Mouse (Mus musculus) hindbrain, embryonic 10.5 days (tissue): Measurements from ENCODE around the gene Dnajb12. TPM values are rescaled to one million over a fixed set of nuclear protein-coding genes. Genes with fewer than 3 reads are reported as not detected.
"Not testable (repeated sequence)": the region's sequence is repeated elsewhere in the genome, so short reads cannot be mapped to it uniquely, and the experiment has no call there.

Experiments
- DNase-seq: peaks from one replicate; pipeline ENCODE4 v3.0.0-alpha.2; 2017; ENCODE audit warnings: low spot score
- H3K27ac ChIP-seq: fragments of 300-500 bp; sonication (generic); 2 replicates; pipeline ENCODE4 v1.5.1; 2016; ENCODE audit warnings: mild to moderate bottlenecking, moderate library complexity
- H3K27me3 ChIP-seq: fragments of 300-500 bp; sonication (generic); 2 replicates; pipeline ENCODE4 v1.6.1; 2016; ENCODE audit warnings: mild to moderate bottlenecking; ENCODE audit not compliant: poor library complexity, insufficient read depth, severe bottlenecking
- H3K36me3 ChIP-seq: fragments of 300-500 bp; sonication (generic); 2 replicates; pipeline ENCODE4 v1.6.1; 2016; ENCODE audit warnings: mild to moderate bottlenecking, moderate library complexity
- H3K4me1 ChIP-seq: fragments of 300-500 bp; sonication (generic); replicated peaks from 2 replicates; pipeline ENCODE4 v1.6.1; 2016; ENCODE audit warnings: mild to moderate bottlenecking
- H3K4me3 ChIP-seq: fragments of 300-500 bp; sonication (generic); 2 replicates; pipeline ENCODE4 v1.5.1; 2016; ENCODE audit warnings: mild to moderate bottlenecking, moderate library complexity
- H3K9me3 ChIP-seq: fragments of 300-500 bp; sonication (generic); 2 replicates; pipeline ENCODE4 v1.6.1; 2016; ENCODE audit warnings: mild to moderate bottlenecking, moderate library complexity
- WGBS: fragments of 180-500 bp; shearing (Covaris S2); methylation state at CpG from one replicate; pipeline ENCODE4 v1.1.7; 2016; 5-methylcytosine and 5-hydroxymethylcytosine counted together
- polyA plus RNA-seq: library from polyadenylated mRNA; unstranded; fragments of >200 nt; fragmentation: Nextera tagmentation; extraction: Ambion mirVana; gene quantifications from 2 replicates; pipeline ENCODE4 v1.2.1, GENCODE M21; 2016

Gene Dnajb12
- polyA plus RNA-seq, 1 experiment from 2014 or later, result 31.5 TPM

GRCm38 (mm10) chr10:59857157-59857556, 22.2 kb upstream of the Dnajb12 start:
- Histone ChIP-seq H3K9me3 (no peaks in the 10 kb centered on the region), H3K36me3 (no peaks in the 10 kb centered on the region), H3K27ac (no peak overlapping the region), H3K4me3 (no peak overlapping the region), H3K4me1 (peaks cover 18% of the 10 kb centered on the region), H3K27me3 (no peaks in the 10 kb centered on the region)
- WGBS, result 88% methylated on average over 5 of the region's 5 CpGs
- DNase-seq, result no peak

GRCm38 (mm10) chr10:59860684-59861083, 18.7 kb upstream of the Dnajb12 start:
- Histone ChIP-seq H3K27ac (no peak overlapping the region), H3K4me3 (no peak overlapping the region), H3K4me1 (peaks cover 43% of the 10 kb centered on the region), H3K9me3 (no peaks in the 10 kb centered on the region), H3K27me3 (no peaks in the 10 kb centered on the region), H3K36me3 (0 out of 2 replicates have a peak, but pooled peaks cover 4% of the 10 kb centered on the region)
- DNase-seq, result no peak
- WGBS, result 88% methylated on average over 9 of the region's 9 CpGs

- WGBS, result 89% methylated on average over 10 of the region's 10 CpGs
- Histone ChIP-seq H3K27me3 (no peaks in the 10 kb centered on the region), H3K36me3 (0 out of 2 replicates have a peak, but pooled peaks cover 4% of the 10 kb centered on the region), H3K9me3 (no peaks in the 10 kb centered on the region), H3K27ac (no peak overlapping the region), H3K4me1 (peaks cover 43% of the 10 kb centered on the region), H3K4me3 (no peak overlapping the region)
- DNase-seq, result no peak
These were observed 18.2 kb upstream of the Dnajb12 start for GRCm38 (mm10) chr10:59861201-59861600.

GRCm38 (mm10) chr10:59862816-59863440, 16.4 kb upstream of the Dnajb12 start:
- Histone ChIP-seq H3K4me1 (peaks cover 41% of the 10 kb centered on the region), H3K27me3 (no peaks in the 10 kb centered on the region), H3K36me3 (0 out of 2 replicates have a peak, but pooled peaks cover 4% of the 10 kb centered on the region), H3K4me3 (no peak overlapping the region), H3K9me3 (no peaks in the 10 kb centered on the region), H3K27ac (no peak overlapping the region)
- WGBS, result 82% methylated on average over 6 of the region's 6 CpGs
- DNase-seq, result no peak

GRCm38 (mm10) chr10:59863620-59864019, 15.7 kb upstream of the Dnajb12 start:
- peak overlapping the region; percentile 43; the same call in 1 of the 2 replicates for H3K27ac ChIP-seq

GRCm38 (mm10) chr10:59864232-59864875, 15.0 kb upstream of the Dnajb12 start:
- Histone ChIP-seq H3K36me3 (0 out of 2 replicates have a peak, but pooled peaks cover 4% of the 10 kb centered on the region), H3K27me3 (no peaks in the 10 kb centered on the region), H3K9me3 (no peaks in the 10 kb centered on the region), H3K27ac (peak overlapping the region; percentile 74), H3K4me1 (peaks cover 35% of the 10 kb centered on the region), H3K4me3 (no peak overlapping the region)
- WGBS, result 62% methylated on average over 19 of the region's 19 CpGs
- peak; percentile 20 for DNase-seq

More at GRCm38 (mm10) chr10:59863620-59864019, 15.7 kb upstream of the Dnajb12 start:
- WGBS, result 47% methylated on average over 4 of the region's 4 CpGs
- 0 out of 2 replicates have a peak, but pooled peaks cover 4% of the 10 kb centered on the region for H3K36me3 ChIP-seq
- no peaks in the 10 kb centered on the region for H3K9me3 ChIP-seq
- no peak overlapping the region for H3K4me3 ChIP-seq
- no peak for DNase-seq
- peaks cover 39% of the 10 kb centered on the region for H3K4me1 ChIP-seq
- H3K27me3 ChIP-seq, result no peaks in the 10 kb centered on the region

- 35% methylated on average over 13 of the region's 13 CpGs for WGBS
- Histone ChIP-seq H3K9me3 (no peaks in the 10 kb centered on the region), H3K27ac (peak overlapping the region; percentile 74; the same call in 1 of the 2 replicates), H3K27me3 (no peaks in the 10 kb centered on the region), H3K36me3 (0 out of 2 replicates have a peak, but pooled peaks cover 4% of the 10 kb centered on the region), H3K4me1 (peaks cover 31% of the 10 kb centered on the region), H3K4me3 (no peak overlapping the region)
- DNase-seq, result peak; percentile 87
These were observed 14.3 kb upstream of the Dnajb12 start for GRCm38 (mm10) chr10:59864884-59865726.

- peak overlapping the region; percentile 35; the same call in 1 of the 2 replicates for H3K27ac ChIP-seq
- peaks cover 28% of the 10 kb centered on the region for H3K4me1 ChIP-seq
- no peak for DNase-seq
- H3K4me3 ChIP-seq, result no peak overlapping the region
- H3K36me3 ChIP-seq, result 0 out of 2 replicates have a peak, but pooled peaks cover 1% of the 10 kb centered on the region
- 55% methylated on average over 11 of the region's 11 CpGs for WGBS
- H3K9me3 ChIP-seq, result no peaks in the 10 kb centered on the region
- H3K27me3 ChIP-seq, result no peaks in the 10 kb centered on the region
These were observed 11.1 kb upstream of the Dnajb12 start for GRCm38 (mm10) chr10:59868266-59868665.

- Histone ChIP-seq H3K27ac (0 out of 2 replicates have a peak overlapping the region, but pooled peaks have one; percentile 35), H3K4me1 (peaks cover 10% of the 10 kb centered on the region), H3K4me3 (no peak overlapping the region), H3K36me3 (no peaks in the 10 kb centered on the region), H3K27me3 (no peaks in the 10 kb centered on the region), H3K9me3 (no peaks in the 10 kb centered on the region)
- no peak for DNase-seq
- WGBS, result 89% methylated on average over 6 of the region's 6 CpGs
These were observed 9.3 kb upstream of the Dnajb12 start for GRCm38 (mm10) chr10:59870038-59870437.

GRCm38 (mm10) chr10:59872651-59873050, 6.7 kb upstream of the Dnajb12 start:
- 88% methylated on average over 4 of the region's 4 CpGs for WGBS
- H3K27me3 ChIP-seq, H3K4me3 ChIP-seq, DNase-seq, H3K9me3 ChIP-seq, H3K27ac ChIP-seq, H3K36me3 ChIP-seq, H3K4me1 ChIP-seq: not testable (repeated sequence)

- Histone ChIP-seq H3K9me3 (no peaks in the 10 kb centered on the region), H3K4me3 (no peak overlapping the region), H3K36me3 (no peaks in the 10 kb centered on the region), H3K27me3 (no peaks in the 10 kb centered on the region), H3K27ac (no peak overlapping the region), H3K4me1 (peaks cover 6% of the 10 kb centered on the region)
- DNase-seq, result no peak
- 88% methylated on average over 5 of the region's 5 CpGs for WGBS
These were observed 6.2 kb upstream of the Dnajb12 start for GRCm38 (mm10) chr10:59873206-59873605.

- no peaks in the 10 kb centered on the region for H3K36me3 ChIP-seq
- 0 out of 2 replicates have a peak overlapping the region, but pooled peaks have one; percentile 5 for H3K27ac ChIP-seq
- WGBS, result 81% methylated on average over 5 of the region's 5 CpGs
- H3K4me1 ChIP-seq, result peaks cover 2% of the 10 kb centered on the region
- no peaks in the 10 kb centered on the region for H3K9me3 ChIP-seq
- no peak overlapping the region for H3K4me3 ChIP-seq
- H3K27me3 ChIP-seq, result no peaks in the 10 kb centered on the region
- no peak for DNase-seq
These were observed 5.7 kb upstream of the Dnajb12 start for GRCm38 (mm10) chr10:59873613-59874012.
